Mouse (Mus musculus) heart, postnatal 10 days (tissue): ENCODE data around the gene Tubb3. TPM values are rescaled to one million over a fixed set of nuclear protein-coding genes. Genes with fewer than 3 reads are reported as not detected.

Experiments used
- total RNA-seq, 2 experiments: library from RNA; stranded (reverse); gene quantifications; 2 replicates each; pipeline ENCODE4 v1.2.3; 2021

Gene Tubb3
- total RNA-seq, 2 experiments from 2014 or later, result 0.55 to 0.98 TPM

Other genes starting within 250 kb of the Tubb3 start
- gene Dpep1, start 225.2 kb upstream of the Tubb3 start, total RNA-seq, result 10 to 100 TPM in 1 of 2 experiments, 1 to 10 TPM in 1; 9.6 to 29.0 TPM
- gene Chmp1a, start 198.7 kb upstream of the Tubb3 start, total RNA-seq, result 10 to 100 TPM; 64.2 to 82.9 TPM
- 10 to 100 TPM; 42.9 to 48.5 TPM for gene Spata33, start 198.6 kb upstream of the Tubb3 start, total RNA-seq
- 10 to 100 TPM; 26.4 to 27.9 TPM for gene Cdk10, start 186.6 kb upstream of the Tubb3 start, total RNA-seq
- gene Spata2l, start 175.2 kb upstream of the Tubb3 start, total RNA-seq, result 1 to 10 TPM; 6.4 to 6.8 TPM
- gene Zfp276, start 157.2 kb upstream of the Tubb3 start, total RNA-seq, result 10 to 100 TPM; 10.7 to 12.1 TPM
- 10 to 100 TPM; 22.9 to 27.0 TPM for gene Vps9d1, start 157.1 kb upstream of the Tubb3 start, total RNA-seq
- 1 to 10 TPM; 6.5 to 7.4 TPM for gene Fanca, start 92.8 kb upstream of the Tubb3 start, total RNA-seq
- gene Spire2, start 78.7 kb upstream of the Tubb3 start, total RNA-seq, result under 1 TPM; 0.26 to 0.32 TPM
- 100 to 1,000 TPM; 161 to 167 TPM for gene Tcf25, start 37.7 kb upstream of the Tubb3 start, total RNA-seq
- gene Mc1r, start 4.3 kb upstream of the Tubb3 start, total RNA-seq, result not detected
- gene Def8, start 12.1 kb downstream of the Tubb3 start, total RNA-seq, result 10 to 100 TPM; 57.2 to 65.2 TPM
- gene Afg3l1, start 66.5 kb downstream of the Tubb3 start, total RNA-seq, result 10 to 100 TPM; 62.7 to 66.3 TPM
- gene Dbndd1, start 104.0 kb downstream of the Tubb3 start, total RNA-seq, result not detected
- 1 to 10 TPM; 6.1 to 7.1 TPM for gene Gas8, start 107.4 kb downstream of the Tubb3 start, total RNA-seq
- gene Rhou, start 242.5 kb downstream of the Tubb3 start, total RNA-seq, result 10 to 100 TPM; 11.2 to 13.1 TPM